Mouse (Mus musculus): ENCODE measurements around the gene Mmd. TPM values are rescaled to one million over a fixed set of nuclear protein-coding genes. Genes with fewer than 3 reads are reported as not detected.

The Mmd gene
- polyA plus RNA-seq, 1 experiment from 2014 or later: 88.3 TPM

GRCm38 (mm10) chr11:90229800-90230199 lies 19.5 kb upstream of the Mmd start:
- H3K9ac ChIP-seq: no peak overlapping the region
- H3K4me3 ChIP-seq (replicated peaks; ENCODE audit: low read length): no peak overlapping the region
- H3K4me2 ChIP-seq (replicated peaks): no peak overlapping the region
- no peak overlapping the region for H3K27ac ChIP-seq
- ATAC-seq (ENCODE audit: low FRiP score) (no peak), DNase-seq (ENCODE audit: low spot score) (no peak)
- H3K4me1 ChIP-seq (replicated peaks; ENCODE audit: control insufficient read depth, insufficient read depth, low read length): peaks cover 6% of the 10 kb centered on the region; the same call in 1 of the 2 replicates
- H3K36me3 ChIP-seq (replicated peaks; ENCODE audit: control insufficient read depth, insufficient read depth): no peaks in the 10 kb centered on the region
- no peaks in the 10 kb centered on the region for H3K27me3 ChIP-seq (ENCODE audit: control insufficient read depth, insufficient read depth, low read length)
- no peaks in the 10 kb centered on the region for H3K9me3 ChIP-seq (ENCODE audit: control insufficient read depth, low read length)

GRCm38 (mm10) chr11:90230671-90231070 lies 18.6 kb upstream of the Mmd start:
- Histone ChIP-seq H3K4me1 (replicated peaks; ENCODE audit: control insufficient read depth, insufficient read depth, low read length) (peaks cover 6% of the 10 kb centered on the region; the same call in 1 of the 2 replicates), H3K36me3 (replicated peaks; ENCODE audit: control insufficient read depth, insufficient read depth) (no peaks in the 10 kb centered on the region), H3K27me3 (ENCODE audit: control insufficient read depth, insufficient read depth, low read length) (no peaks in the 10 kb centered on the region), H3K27ac (no peak overlapping the region), H3K4me3 (replicated peaks; ENCODE audit: low read length) (no peak overlapping the region), H3K4me2 (replicated peaks) (no peak overlapping the region), H3K9me3 (ENCODE audit: control insufficient read depth, low read length) (no peaks in the 10 kb centered on the region), H3K9ac (no peak overlapping the region)
- WGBS: 67% methylated on average over 2 of the region's 2 CpGs
- ATAC-seq (ENCODE audit: low FRiP score) (no peak), DNase-seq (ENCODE audit: low spot score) (no peak)

GRCm38 (mm10) chr11:90231631-90232030 lies 17.6 kb upstream of the Mmd start:
- Histone ChIP-seq H3K27me3 (ENCODE audit: control insufficient read depth, insufficient read depth, low read length) (no peaks in the 10 kb centered on the region), H3K4me1 (replicated peaks; ENCODE audit: control insufficient read depth, insufficient read depth, low read length) (peaks cover 6% of the 10 kb centered on the region; the same call in 1 of the 2 replicates), H3K4me3 (replicated peaks; ENCODE audit: low read length) (no peak overlapping the region), H3K27ac (no peak overlapping the region), H3K9ac (no peak overlapping the region), H3K9me3 (ENCODE audit: control insufficient read depth, low read length) (no peaks in the 10 kb centered on the region), H3K36me3 (replicated peaks; ENCODE audit: control insufficient read depth, insufficient read depth) (no peaks in the 10 kb centered on the region), H3K4me2 (replicated peaks) (no peak overlapping the region)
- 75% methylated on average over 2 of the region's 2 CpGs for WGBS
- ATAC-seq (ENCODE audit: low FRiP score) (no peak), DNase-seq (ENCODE audit: low spot score) (no peak)

GRCm38 (mm10) chr11:90232685-90233084 lies 16.6 kb upstream of the Mmd start:
- Histone ChIP-seq H3K4me1 (replicated peaks; ENCODE audit: control insufficient read depth, insufficient read depth, low read length) (peaks cover 4% of the 10 kb centered on the region), H3K4me2 (replicated peaks) (no peak overlapping the region), H3K36me3 (replicated peaks; ENCODE audit: control insufficient read depth, insufficient read depth) (no peaks in the 10 kb centered on the region), H3K27ac (no peak overlapping the region), H3K9me3 (ENCODE audit: control insufficient read depth, low read length) (no peaks in the 10 kb centered on the region), H3K4me3 (replicated peaks; ENCODE audit: low read length) (no peak overlapping the region), H3K9ac (no peak overlapping the region), H3K27me3 (ENCODE audit: control insufficient read depth, insufficient read depth, low read length) (no peaks in the 10 kb centered on the region)
- 44% methylated on average over 4 of the region's 4 CpGs for WGBS
- DNase-seq (ENCODE audit: low spot score) (no peak), ATAC-seq (ENCODE audit: low FRiP score) (no peak)

GRCm38 (mm10) chr11:90235221-90235620 lies 14.0 kb upstream of the Mmd start:
- no peak for DNase-seq (ENCODE audit: low spot score)
- Histone ChIP-seq H3K4me1 (replicated peaks; ENCODE audit: control insufficient read depth, insufficient read depth, low read length) (no peaks in the 10 kb centered on the region; the same call in 1 of the 2 replicates), H3K27ac (no peak overlapping the region), H3K4me3 (replicated peaks; ENCODE audit: low read length) (no peak overlapping the region), H3K27me3 (ENCODE audit: control insufficient read depth, insufficient read depth, low read length) (no peaks in the 10 kb centered on the region), H3K9ac (no peak overlapping the region), H3K36me3 (replicated peaks; ENCODE audit: control insufficient read depth, insufficient read depth) (no peaks in the 10 kb centered on the region), H3K4me2 (replicated peaks) (no peak overlapping the region), H3K9me3 (ENCODE audit: control insufficient read depth, low read length) (no peaks in the 10 kb centered on the region)
- 92% methylated on average over 5 of the region's 5 CpGs for WGBS
- ATAC-seq (ENCODE audit: low FRiP score): no peak

GRCm38 (mm10) chr11:90237616-90238015 lies 11.6 kb upstream of the Mmd start:
- WGBS: 37% methylated on average over 5 of the region's 5 CpGs
- H3K4me1 ChIP-seq (replicated peaks; ENCODE audit: control insufficient read depth, insufficient read depth, low read length): no peaks in the 10 kb centered on the region; the same call in 1 of the 2 replicates
- DNase-seq (ENCODE audit: low spot score) (no peak), ATAC-seq (ENCODE audit: low FRiP score) (no peak)
- no peak overlapping the region for H3K27ac ChIP-seq
- H3K9me3 ChIP-seq (ENCODE audit: control insufficient read depth, low read length): no peaks in the 10 kb centered on the region
- H3K4me3 ChIP-seq (replicated peaks; ENCODE audit: low read length): no peak overlapping the region
- H3K4me2 ChIP-seq (replicated peaks): no peak overlapping the region
- H3K27me3 ChIP-seq (ENCODE audit: control insufficient read depth, insufficient read depth, low read length): no peaks in the 10 kb centered on the region
- H3K9ac ChIP-seq: no peak overlapping the region
- no peaks in the 10 kb centered on the region for H3K36me3 ChIP-seq (replicated peaks; ENCODE audit: control insufficient read depth, insufficient read depth)

- Histone ChIP-seq H3K4me2 (replicated peaks) (no peak overlapping the region), H3K27ac (no peak overlapping the region), H3K27me3 (ENCODE audit: control insufficient read depth, insufficient read depth, low read length) (no peaks in the 10 kb centered on the region), H3K4me3 (replicated peaks; ENCODE audit: low read length) (no peak overlapping the region), H3K9me3 (ENCODE audit: control insufficient read depth, low read length) (no peaks in the 10 kb centered on the region), H3K4me1 (replicated peaks; ENCODE audit: control insufficient read depth, insufficient read depth, low read length) (no peaks in the 10 kb centered on the region; the same call in 1 of the 2 replicates), H3K36me3 (replicated peaks; ENCODE audit: control insufficient read depth, insufficient read depth) (no peaks in the 10 kb centered on the region), H3K9ac (no peak overlapping the region)
- WGBS: 30% methylated on average over 2 of the region's 2 CpGs
- DNase-seq (ENCODE audit: low spot score): no peak
- ATAC-seq (ENCODE audit: low FRiP score): no peak
Measured at GRCm38 (mm10) chr11:90238657-90239056, 10.6 kb upstream of the Mmd start.

- 23% methylated on average over 6 of the region's 6 CpGs for WGBS
- H3K27ac ChIP-seq: no peak overlapping the region
- H3K4me3 ChIP-seq (replicated peaks; ENCODE audit: low read length): no peak overlapping the region
- no peak for ATAC-seq (ENCODE audit: low FRiP score)
- no peaks in the 10 kb centered on the region for H3K27me3 ChIP-seq (ENCODE audit: control insufficient read depth, insufficient read depth, low read length)
- H3K9me3 ChIP-seq (ENCODE audit: control insufficient read depth, low read length): no peaks in the 10 kb centered on the region
- no peak overlapping the region for H3K4me2 ChIP-seq (replicated peaks)
- DNase-seq (ENCODE audit: low spot score): no peak
- no peaks in the 10 kb centered on the region for H3K36me3 ChIP-seq (replicated peaks; ENCODE audit: control insufficient read depth, insufficient read depth)
- H3K4me1 ChIP-seq (replicated peaks; ENCODE audit: control insufficient read depth, insufficient read depth, low read length): no peaks in the 10 kb centered on the region; the same call in 1 of the 2 replicates
- no peak overlapping the region for H3K9ac ChIP-seq
Measured at GRCm38 (mm10) chr11:90240652-90241330, 8.5 kb upstream of the Mmd start.

GRCm38 (mm10) chr11:90241874-90242273 lies 7.4 kb upstream of the Mmd start:
- DNase-seq (ENCODE audit: low spot score) (no peak), ATAC-seq (ENCODE audit: low FRiP score) (no peak)
- Histone ChIP-seq H3K27me3 (ENCODE audit: control insufficient read depth, insufficient read depth, low read length) (no peaks in the 10 kb centered on the region), H3K36me3 (replicated peaks; ENCODE audit: control insufficient read depth, insufficient read depth) (no peaks in the 10 kb centered on the region), H3K4me3 (replicated peaks; ENCODE audit: low read length) (no peak overlapping the region), H3K27ac (no peak overlapping the region), H3K9ac (no peak overlapping the region), H3K9me3 (ENCODE audit: control insufficient read depth, low read length) (no peaks in the 10 kb centered on the region), H3K4me1 (replicated peaks; ENCODE audit: control insufficient read depth, insufficient read depth, low read length) (no peaks in the 10 kb centered on the region; the same call in 1 of the 2 replicates), H3K4me2 (replicated peaks) (no peak overlapping the region)
- 88% methylated on average over 2 of the region's 2 CpGs for WGBS

GRCm38 (mm10) chr11:90243300-90243699 lies 6.0 kb upstream of the Mmd start:
- ATAC-seq (ENCODE audit: low FRiP score): no peak
- no peak overlapping the region for H3K4me3 ChIP-seq (replicated peaks; ENCODE audit: low read length)

More at GRCm38 (mm10) chr11:90243300-90243699, 6.0 kb upstream of the Mmd start:
- Histone ChIP-seq H3K9me3 (ENCODE audit: control insufficient read depth, low read length) (no peaks in the 10 kb centered on the region), H3K36me3 (replicated peaks; ENCODE audit: control insufficient read depth, insufficient read depth) (no peaks in the 10 kb centered on the region), H3K4me2 (replicated peaks) (no peak overlapping the region), H3K27ac (no peak overlapping the region), H3K4me1 (replicated peaks; ENCODE audit: control insufficient read depth, insufficient read depth, low read length) (peaks cover 3% of the 10 kb centered on the region; the same call in 1 of the 2 replicates), H3K27me3 (ENCODE audit: control insufficient read depth, insufficient read depth, low read length) (no peaks in the 10 kb centered on the region), H3K9ac (no peak overlapping the region)
- 90% methylated on average over 2 of the region's 2 CpGs for WGBS
- DNase-seq (ENCODE audit: low spot score): no peak
